Mouse (Mus musculus): ENCODE measurements around the gene Chd9.

Gene Chd9

DNA sequence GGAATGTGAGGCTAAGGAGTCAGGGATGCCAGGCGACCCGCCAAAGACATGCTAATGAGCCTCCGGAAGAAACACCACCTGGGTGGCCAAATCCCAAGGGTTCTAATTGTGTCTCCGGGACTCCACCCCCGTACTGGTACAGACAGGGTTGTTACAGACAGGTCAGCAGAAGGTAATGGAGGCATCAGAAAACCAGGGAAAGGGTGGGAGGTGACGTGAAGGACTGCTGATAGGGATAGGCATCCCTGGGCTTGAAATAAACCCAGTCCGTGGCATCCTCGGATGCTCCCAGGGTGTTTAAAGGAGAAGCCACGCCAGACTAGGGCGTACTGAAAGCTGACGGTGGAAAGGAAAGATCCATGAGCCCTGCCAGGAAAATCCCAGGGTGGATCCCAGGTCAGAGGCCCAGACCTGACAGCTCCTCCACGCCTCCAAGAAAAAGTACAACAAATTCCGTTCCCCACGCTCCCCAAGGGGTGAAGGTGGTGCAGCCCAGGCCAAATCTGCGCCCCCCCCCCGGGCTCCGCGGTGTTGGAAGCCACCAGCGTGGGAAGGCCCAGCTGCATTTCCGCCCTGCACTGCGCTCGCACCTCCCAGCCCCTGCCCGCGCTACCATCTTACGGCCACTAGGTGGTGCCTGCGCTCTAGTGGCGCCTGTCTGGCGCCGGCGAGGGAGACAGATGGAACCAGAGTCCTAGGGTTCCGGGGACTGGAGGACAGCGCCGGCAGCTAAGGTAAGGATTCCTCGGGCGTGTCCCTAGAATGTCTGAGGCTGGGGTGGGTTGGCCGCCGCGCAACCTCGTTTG is at the start of gene Chd9:
Gene Chd9, plus strand, starts transcription at position 172 of the 806 bp plus-strand sequence.
- in situ Hi-C loops (cut with MboI, MseI), result no loop called here

DNA sequence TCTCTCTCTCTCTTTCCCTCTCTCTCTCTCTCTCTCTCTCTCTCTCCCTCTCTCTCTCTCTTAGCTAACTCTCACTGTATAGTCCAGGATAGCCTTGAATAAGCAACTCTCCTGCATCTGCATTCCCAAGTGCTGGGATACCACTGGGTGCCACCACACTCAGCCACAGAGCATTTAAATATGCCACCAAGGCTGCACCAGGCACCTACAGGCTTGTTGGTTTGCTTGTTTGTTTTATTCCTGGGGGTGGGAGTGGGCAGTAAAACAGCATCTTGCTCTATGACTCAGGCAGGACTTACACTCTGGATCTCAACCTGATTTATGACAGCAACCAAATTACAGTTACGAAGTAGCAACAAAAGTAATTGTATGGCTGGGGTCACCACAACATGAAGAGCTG is 36.5 kb upstream of the Chd9 start:
- in situ Hi-C loops (cut with MboI, MseI), result loop anchor here (5.0 kb wide), 1 partner anchor 789 kb away; no protein-coding TSS in a partner anchor

DNA sequence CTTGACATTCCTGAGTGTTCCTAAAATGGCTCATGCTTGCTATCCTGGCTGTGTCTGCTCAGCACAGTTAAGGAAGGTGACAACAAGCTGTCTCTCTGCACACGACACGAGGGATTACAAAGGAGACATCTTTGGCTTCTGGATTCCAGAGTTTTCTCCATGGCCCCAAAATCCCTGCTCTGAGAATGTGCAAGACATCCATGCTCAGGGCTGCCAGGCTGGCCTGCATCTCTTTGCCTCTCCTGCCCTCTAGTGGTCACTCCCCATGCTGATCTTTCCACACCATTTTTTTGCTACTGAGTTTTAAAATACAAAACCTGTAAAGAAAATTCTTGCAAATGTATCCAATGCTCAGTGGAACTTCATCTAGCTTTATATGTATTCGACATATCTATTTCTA is 34.4 kb upstream of the Chd9 start:
- in situ Hi-C loops (cut with MboI, MseI), result loop anchor here (5.0 kb wide), 1 partner anchor 791 kb away; no protein-coding TSS in a partner anchor

DNA sequence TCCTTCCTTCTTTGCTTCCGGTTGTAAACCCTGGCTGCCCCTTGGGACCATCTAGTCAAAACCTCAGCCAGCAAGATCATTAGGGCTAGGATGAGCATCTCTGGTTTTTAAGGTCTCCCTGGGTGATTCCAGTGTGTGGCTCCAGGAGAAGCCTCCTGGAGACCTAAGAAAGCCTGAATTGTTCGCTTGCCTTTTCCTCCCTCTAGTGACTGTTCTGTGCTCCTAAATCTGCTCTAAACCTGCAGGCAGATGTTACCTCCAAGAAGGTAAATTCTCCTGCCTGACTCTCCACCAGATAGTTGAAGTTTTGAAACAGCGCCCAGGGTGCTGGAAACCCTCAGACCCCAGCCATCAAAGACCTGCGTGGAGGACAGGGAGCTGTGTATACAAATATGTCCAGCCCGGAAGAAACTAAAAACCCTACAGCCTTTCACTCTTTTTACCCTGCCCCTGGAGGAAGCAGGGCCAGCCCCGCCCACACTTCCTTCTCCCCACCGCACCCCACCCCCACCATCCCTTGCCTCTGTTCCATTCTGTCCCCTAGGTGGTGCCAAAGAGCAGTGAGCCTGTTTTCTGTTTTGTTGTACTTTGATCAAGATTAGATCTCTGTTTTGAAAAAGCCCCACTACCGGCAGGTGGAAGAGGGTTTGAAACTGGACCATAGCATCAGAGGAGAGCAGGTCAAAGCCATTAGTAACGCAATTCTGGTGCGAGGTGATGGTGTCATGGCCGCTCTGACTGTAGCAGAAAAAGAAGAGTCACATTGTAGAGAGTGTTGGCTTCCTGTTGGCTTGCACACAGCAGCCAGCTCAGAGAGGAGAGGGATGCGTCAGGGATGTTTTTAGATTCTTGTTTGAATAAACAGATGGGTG is 32.9 kb upstream of the Chd9 start:
- in situ Hi-C loops (cut with MboI, MseI), result loop anchor here (5.0 kb wide), 1 partner anchor 793 kb away; no protein-coding TSS in a partner anchor

DNA sequence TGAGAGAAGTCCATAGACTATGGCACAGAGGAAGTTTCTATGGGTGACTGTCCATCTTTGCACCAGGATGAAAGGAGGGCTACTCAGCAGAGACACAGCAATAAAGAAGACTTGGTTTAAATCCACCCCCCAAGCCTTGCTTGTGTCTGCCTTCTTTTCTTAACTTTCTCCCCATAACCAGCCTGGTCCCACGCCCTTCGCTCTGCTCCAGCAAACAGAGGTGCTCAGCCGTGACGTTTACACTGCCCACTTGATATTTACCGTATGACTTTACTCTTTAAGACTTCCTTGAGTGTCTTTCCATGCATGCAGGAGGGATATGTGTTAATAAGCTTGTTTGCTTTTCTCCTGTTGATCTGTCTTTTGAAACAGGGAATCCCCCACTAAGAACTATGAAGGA is 28.7 kb upstream of the Chd9 start:
- in situ Hi-C loops (cut with MboI, MseI), result no loop called here

DNA sequence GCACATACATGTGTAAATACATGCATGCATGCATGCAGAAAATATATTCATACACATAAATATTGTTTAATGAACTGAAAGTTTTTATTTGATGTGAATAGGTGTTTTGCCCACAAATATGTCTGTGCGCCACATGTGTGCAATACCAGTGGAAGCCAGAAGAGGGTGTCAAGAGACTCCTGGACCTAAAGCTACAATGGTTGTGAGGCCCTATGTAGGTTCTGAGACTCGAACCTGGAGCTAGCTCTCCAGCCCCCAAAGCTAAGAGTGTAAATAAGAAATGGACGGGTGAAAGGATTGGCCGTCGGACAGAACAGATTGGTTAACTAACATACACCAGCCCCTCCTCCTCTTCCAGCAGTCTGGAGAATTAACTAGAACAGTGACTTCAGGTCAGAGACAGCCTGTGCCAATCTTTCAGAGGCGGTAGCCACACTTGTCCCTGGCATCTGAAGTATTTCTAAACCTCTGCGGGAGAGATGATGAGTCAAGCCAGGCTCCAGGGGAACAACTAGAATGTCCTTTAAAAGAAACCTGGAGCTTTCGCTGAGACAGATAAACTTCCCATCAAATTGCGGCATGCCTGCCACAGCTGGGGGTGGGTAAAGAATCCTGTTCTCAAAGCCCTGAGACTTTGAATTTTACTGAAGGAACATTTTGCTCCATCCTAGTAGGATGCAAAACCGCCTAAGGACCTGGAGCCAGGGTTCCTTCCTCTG is 14.4 kb upstream of the Chd9 start:
- in situ Hi-C loops (cut with MboI, MseI), result loop anchor here in 1 of 2 experiments (25.0 kb wide), 1 partner anchor 1549 kb away; the partner anchor contains the start of gene Irx5

DNA sequence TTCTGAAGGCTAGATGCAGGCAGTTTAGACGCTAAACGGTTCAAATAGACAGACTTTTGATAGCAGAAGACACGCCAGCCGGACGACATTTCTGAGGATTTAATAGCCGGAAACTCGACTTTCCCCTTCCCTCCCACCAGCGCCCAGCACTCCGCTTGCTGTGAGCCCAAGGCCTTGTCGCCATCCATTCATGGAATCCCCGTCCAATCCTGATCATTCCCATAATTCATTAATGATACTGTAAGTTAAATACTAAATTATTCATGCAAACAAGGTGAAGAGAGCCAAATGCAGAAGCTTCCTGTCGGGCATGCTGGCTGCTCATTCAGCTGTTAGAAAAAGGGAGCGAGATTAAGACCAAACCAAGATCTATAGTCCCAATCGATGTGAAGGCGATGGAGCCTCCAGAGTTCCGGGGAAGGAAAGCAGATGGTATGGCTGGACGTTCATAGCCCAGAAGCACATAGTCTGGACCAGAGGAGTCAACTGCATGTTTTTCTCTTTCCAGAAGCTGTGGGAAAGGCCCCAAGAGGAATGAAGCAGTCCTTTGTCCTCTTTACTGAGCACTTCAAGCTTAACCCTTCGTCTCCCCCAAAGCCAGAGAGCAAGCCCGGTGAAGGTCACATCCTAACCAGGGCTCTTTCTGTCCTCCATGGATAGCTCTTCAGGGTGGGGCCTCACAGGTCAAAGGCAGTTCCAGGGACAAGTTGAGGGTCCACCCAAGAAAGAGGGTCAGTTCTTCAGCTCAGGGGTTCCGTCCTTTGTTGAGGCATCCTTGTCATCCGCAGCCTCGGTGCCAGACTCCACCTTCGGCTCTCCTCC is 11.9 kb upstream of the Chd9 start:
- in situ Hi-C loops (cut with MboI, MseI), result loop anchor here in 1 of 2 experiments (5.0 to 25.0 kb wide), 2 partner anchors 206 to 1546 kb away; partner anchors contain the start of gene Irx5

DNA sequence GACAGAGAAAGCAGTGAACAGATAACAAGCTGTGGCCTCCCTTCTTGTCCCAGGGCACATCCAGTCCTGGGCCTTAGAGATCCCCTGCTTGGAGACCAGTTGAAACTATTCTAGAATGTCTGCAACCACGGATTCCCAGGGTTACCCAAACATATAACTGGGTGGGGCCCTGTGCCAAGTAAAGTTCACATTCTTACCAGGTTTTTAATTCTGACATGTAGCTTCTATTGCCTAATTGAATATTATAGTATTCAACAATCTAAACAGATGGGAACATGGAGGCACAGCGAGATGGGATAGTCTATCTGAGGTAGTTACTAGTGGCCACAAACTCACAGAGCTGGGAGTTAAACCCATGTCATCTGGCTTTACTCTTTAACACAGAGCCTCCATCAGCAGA is 10.9 kb upstream of the Chd9 start, which contains the start of gene Gm19935:
Gene Gm19935, minus strand, starts transcription at position 101 of the 400 bp plus-strand sequence.
- in situ Hi-C loops (cut with MboI, MseI), result loop anchor here in 1 of 2 experiments (5.0 to 25.0 kb wide), 2 partner anchors 205 to 1545 kb away; partner anchors contain the start of gene Irx5

DNA sequence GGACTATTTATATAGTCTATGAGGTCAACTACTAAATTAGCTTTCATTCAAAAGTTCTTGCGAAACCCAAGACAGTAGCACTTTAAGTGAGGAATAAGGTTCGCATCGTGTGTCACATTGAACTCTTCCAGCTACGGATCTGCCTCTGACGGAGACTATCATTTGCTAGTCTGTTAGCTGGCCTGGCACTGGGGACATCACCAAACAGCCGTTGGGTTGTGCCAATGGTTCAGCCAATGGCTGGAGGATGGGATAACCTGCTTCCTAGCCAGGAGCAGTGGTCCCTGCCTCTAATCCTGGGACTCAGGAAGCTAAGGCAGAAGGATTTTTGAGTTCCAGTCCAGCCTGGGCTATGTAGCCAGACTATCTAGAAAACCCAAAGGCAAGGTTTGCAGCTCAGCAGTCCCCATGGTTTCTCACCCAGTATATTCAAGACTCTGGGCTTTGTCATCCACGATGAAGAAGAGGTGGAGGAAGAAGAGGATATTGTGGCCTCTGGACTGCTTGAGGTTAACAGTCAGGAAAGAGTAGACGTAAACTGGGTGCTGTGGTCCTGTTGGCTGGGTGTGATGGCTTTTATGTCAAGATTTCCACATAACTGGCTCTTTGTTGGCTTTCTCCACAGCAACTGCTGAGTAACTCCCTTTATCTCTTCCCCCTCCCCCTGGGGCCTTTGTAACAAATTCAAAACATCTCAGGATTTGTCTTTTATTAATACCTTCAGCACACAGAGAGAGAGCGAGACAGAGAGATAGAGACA is 8.4 kb upstream of the Chd9 start:
- in situ Hi-C loops (cut with MboI, MseI), result loop anchor here (5.0 to 25.0 kb wide), 3 partner anchors 188 to 1543 kb away; partner anchors contain the start of gene Irx5 (in 1 of the 2)

DNA sequence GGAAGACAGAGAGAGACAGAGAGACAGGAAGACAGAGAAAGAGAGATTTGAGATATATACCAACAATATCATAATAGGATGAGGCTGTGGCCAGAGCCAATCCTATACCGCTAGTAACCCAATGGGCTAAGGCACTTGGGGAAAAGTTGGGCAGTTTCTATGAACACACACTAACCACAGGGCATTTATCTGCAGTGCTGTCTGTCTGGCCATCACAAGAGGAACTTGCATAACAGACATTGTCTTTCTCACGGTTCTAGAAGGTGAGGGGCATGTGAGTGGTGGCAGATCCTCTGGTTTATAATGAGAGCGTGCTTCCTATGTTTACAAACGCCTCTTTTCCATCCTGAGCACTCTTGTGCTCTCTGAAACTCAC is 7.8 kb upstream of the Chd9 start:
- in situ Hi-C loops (cut with MboI, MseI), result loop anchor here (5.0 to 25.0 kb wide), 2 partner anchors 187 to 1542 kb away; partner anchors contain the start of gene Irx5 (in 1 of the 2)

DNA sequence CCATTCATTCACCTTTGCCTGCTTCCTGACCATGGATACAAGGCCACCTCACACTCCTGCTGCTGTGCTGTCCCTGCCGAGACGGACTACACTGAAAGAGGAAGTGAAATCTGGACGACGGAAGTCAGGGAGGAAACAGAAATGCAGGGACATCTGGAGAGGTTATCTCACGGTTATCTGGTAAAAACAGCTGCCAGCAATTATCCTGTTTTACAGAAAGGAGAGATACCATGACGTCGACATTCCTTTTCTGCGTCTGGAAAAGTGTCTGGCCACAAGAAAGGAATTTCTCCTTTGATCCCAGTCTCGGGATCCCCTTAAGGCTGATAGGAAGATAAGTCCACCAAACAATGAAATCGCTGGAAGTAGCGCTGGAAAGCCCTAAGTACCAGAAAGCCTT is 5.7 kb upstream of the Chd9 start:
- in situ Hi-C loops (cut with MboI, MseI), result loop anchor here (5.0 to 25.0 kb wide), 2 partner anchors 185 to 1540 kb away; partner anchors contain the start of gene Irx5 (in 1 of the 2)

DNA sequence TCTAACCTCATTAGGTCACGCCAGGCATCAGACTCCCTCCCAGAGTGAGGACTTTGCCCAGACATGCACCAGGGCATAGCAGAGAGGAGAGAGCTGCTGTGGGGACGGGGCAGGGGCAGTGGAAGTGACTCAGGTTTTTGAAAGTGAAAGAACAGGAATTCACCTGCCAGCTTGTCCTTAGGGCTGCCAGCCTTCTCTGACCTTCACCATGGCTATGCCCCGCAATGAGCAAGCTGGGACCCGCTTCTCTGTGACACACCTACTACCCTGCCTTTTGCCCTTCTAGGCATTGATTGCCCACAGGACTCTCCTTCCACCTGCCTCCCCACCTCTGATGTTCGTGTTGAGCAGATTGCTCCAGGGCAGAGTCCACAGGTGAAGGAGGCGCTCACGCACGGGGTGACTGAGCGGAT is 2.7 kb upstream of the Chd9 start:
- in situ Hi-C loops (cut with MboI, MseI), result no loop called here

DNA sequence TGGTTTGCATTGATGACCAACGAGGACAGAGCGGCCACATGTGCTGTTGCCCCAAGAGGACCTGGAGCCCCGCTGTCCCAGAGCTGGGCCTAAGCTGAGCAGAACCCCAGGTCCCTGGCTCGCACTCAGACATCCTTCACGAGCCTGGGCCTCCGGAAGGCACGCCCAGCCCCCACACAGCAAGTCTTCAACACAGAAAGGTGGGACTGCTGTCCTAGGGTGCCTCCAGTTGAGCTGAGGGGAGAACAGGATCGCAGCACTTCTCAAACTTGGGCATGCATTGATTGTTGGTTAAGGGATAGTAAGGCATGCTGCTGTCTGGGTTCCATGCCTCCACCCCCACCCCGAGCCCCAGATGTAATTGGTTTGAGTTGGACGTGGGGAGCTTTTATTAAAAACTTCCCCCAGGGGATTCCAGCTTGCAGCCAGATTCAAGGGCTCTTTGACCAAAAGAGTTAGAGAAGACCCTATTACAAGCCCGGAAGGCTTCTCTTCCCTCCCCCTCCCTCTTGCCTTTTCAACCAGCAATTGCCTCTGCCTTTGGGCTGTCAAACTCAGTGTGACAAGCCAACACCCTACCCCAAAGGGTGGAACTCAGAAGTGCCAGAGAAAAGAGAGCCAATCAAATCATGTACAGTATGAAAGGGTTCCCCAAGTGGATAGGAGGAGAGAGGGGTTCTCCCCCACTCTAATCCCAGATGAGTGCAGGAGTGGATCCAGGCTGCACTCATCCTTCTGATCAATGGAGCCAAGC is 1.0 kb downstream of the Chd9 start:
- in situ Hi-C loops (cut with MboI, MseI), result no loop called here

DNA sequence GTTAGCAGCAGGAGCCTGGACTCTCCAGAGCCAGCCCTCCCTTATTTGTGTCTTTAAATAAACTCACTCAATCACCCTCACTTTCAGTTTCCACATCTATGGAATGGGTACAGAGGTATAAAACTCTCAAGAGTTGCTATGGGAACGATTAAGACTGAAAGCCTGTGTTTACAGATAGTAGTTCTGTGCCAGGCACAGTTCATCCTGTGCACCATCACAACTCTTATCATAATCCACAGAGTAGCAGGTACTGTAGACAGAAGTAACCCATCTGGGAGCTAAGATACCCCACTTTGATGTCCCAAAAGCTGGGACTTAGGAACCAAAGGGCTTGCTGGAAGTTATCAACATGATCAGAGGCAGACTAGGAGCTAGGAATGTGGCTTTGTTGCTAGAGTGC is 1.7 kb downstream of the Chd9 start:
- in situ Hi-C loops (cut with MboI, MseI), result loop anchor here (5.0 kb wide), 1 partner anchor 42 kb away; no protein-coding TSS in a partner anchor

DNA sequence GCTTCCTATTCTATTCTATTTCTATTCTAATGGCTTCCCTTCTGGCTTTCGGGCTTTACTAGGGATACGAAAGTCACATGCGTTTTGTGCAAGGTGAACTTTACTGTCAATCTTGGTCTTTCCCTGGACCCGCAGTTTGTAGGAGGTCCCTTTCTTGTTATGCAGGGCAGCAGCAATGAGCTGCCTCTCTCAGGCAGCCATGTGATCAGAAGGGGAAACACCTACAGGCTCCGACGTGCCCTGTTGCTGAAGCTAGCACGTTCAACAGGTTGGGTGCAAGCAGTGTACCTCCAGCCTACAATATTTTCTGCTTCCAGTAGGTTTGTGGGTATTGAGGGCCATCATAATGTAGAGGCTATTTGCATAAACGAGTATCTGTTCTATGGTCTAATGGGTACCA is 2.8 kb downstream of the Chd9 start:
- in situ Hi-C loops (cut with MboI, MseI), result loop anchor here (5.0 kb wide), 1 partner anchor 41 kb away; no protein-coding TSS in a partner anchor

DNA sequence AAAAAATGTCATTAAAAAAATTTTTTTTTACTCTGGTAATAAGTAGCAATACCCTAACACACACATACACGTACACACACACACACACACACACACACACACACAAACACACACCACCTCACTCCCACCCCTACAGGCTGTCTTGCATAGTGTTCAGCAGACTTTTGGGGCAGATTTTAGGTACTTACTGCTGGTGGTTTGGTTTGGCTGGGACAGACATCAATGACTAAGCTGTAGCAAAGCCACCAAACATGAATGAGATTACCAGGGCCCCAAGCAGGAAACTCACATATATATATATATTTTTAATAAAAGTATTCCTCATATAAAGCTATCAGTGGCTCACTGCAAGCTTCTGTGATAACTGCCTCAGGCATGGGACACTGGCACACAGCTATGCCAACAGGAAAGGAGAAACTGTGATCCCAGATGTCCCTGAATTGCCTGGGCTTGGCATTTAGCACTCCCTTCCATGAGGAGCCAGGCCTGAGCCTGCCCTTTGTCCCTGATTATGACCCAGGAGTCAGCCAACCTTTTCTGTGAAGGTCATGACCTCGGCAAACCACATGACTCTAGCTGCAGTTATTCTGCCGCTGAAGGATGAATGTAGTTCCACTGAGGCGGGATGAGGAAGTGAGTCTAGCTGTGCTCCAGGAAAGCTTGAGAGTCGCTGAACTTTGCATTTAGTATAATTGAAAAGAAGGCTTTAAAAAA is 4.6 kb downstream of the Chd9 start:
- in situ Hi-C loops (cut with MboI, MseI), result loop anchor here (5.0 kb wide), 1 partner anchor 40 kb away; no protein-coding TSS in a partner anchor

DNA sequence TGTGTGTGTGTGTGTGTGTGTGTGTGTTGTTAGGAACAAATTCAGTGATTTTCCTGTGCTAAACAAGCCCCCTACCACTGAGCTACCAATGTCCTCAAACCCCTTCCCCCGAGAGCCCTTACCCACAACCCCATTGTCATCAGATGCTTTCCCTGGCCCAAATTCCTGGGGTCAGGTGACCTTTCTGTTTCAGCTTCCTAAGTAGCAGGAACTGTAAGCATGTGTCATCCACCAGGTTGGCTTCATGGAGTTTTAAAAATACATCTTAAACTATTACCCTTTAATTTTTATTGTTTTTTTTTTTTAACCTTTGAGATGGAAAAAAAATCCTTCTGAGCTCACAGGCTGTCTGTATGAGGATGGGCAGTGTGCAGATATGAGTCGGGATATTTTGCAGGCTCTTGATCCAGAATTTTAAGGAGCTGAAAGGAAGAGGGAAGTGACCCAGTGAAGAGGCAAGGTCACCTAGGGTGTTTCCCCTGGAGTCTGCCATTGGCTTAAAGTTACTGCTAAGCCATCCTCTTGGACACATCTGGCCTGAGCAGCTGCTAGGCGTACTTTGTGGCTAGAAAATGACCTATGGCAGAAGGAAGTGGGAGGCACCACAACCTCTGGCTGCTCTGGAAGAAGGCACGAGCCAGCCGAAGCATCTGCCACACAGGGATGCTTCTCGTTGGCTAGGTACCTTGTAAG is 5.6 kb downstream of the Chd9 start:
- in situ Hi-C loops (cut with MboI, MseI), result loop anchor here (5.0 kb wide), 1 partner anchor 39 kb away; no protein-coding TSS in a partner anchor
